Mouse (Mus musculus) megakaryocyte, embryonic 14.5 days (primary cell): ENCODE measurements around the gene Bbs10.

Experiments used
- FLI1 ChIP-seq: IDR thresholded peaks from 2 replicates; pipeline ENCODE4 v1.6.1; 2012; ENCODE audit warnings: low read length, inconsistent platforms, mixed read lengths
- GATA1 ChIP-seq: IDR thresholded peaks from 3 replicates; pipeline ENCODE4 v1.6.1; 2012; ENCODE audit warnings: mixed read lengths, low read length, inconsistent platforms, borderline replicate concordance

DNA sequence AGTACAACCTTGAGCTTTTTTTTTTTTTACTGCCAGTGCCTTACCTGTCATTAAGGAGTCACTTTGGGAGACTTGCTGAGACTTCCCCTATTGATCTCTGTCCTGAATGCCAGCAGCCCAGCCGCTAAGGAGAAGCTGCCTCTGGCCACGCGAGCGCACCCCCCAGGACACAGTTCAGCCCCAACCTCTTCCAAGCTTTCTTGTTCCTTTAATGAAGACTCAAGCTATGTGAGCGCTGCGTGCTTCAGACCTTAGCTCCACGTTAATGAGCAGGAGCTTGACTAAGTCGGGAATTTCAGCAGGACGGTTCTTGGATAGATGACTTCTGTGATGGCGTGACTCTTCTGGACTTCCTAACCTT is 37.9 kb downstream of the Bbs10 start:
- no peak for TF ChIP-seq GATA1
- no peak for TF ChIP-seq FLI1
